ENCODE assay signal across 29 mouse cellular contexts in genomic region chr10:84807206-84807605, GRCm38 (mm10). TPM values are rescaled to one million over a fixed set of nuclear protein-coding genes. Genes with fewer than 3 reads are reported as not detected.
DNase-seq lines count a peak whose midpoint lies in the region; ATAC-seq lines count a peak whose summit lies in the region.
"Had no signal": no experiment of that assay in that cellular context is flagged by ENCODE, and none has a peak within 500 bp of the region (broad histone marks: within the 10 kb centered on the region; RNA-seq: fewer than 3 reads in every experiment).

No protein-coding gene starts in this region.

- peaks cover 16% of the 10 kb centered on the region for H3K4me1 ChIP-seq in forebrain, embryonic 12.5 days
- peaks cover 14% of the 10 kb centered on the region for H3K4me1 ChIP-seq in forebrain, embryonic 15.5 days
- peaks cover 10% of the 10 kb centered on the region for H3K4me1 ChIP-seq in hindbrain, embryonic 16.5 days (ENCODE audit: control insufficient read depth, insufficient read depth, low read depth, low read length)
- 0 out of 2 replicates have a peak, but pooled peaks cover 19% of the 10 kb centered on the region for H3K4me1 ChIP-seq in hindbrain, embryonic 14.5 days (replicated peaks; ENCODE audit: control insufficient read depth, insufficient read depth, low read length)
- H3K4me1 ChIP-seq in midbrain, embryonic 14.5 days (ENCODE audit: control insufficient read depth, insufficient read depth, low read length): peaks cover 6% of the 10 kb centered on the region; the same call in 1 of the 2 replicates
- H3K4me1 ChIP-seq: limb, embryonic 15.5 days; liver, embryonic 13.5 days; neural tube, embryonic 12.5 days; stomach, embryonic 15.5 days had no signal

- H3K27ac ChIP-seq in forebrain, embryonic 12.5 days: 0 out of 2 replicates have a peak overlapping the region, but pooled peaks have one; percentile 11
- no peak overlapping the region for H3K27ac ChIP-seq in forebrain, embryonic 15.5 days (replicated peaks)
- H3K27ac ChIP-seq in hindbrain, embryonic 16.5 days (ENCODE audit: low read depth, low read length): no peak overlapping the region
- H3K27ac ChIP-seq in hindbrain, embryonic 14.5 days: no peak overlapping the region
- 0 out of 2 replicates have a peak overlapping the region, but pooled peaks have one; percentile 21 for H3K27ac ChIP-seq in midbrain, embryonic 14.5 days (replicated peaks; ENCODE audit: low read depth, low read length)
- H3K27ac ChIP-seq: limb, embryonic 10.5 days; limb, embryonic 15.5 days; liver, embryonic 13.5 days; neural tube, embryonic 12.5 days; stomach, embryonic 15.5 days had no signal

- H3K9ac ChIP-seq in forebrain, embryonic 12.5 days: no peak overlapping the region
- H3K9ac ChIP-seq in forebrain, embryonic 15.5 days (replicated peaks): no peak overlapping the region
- no peak overlapping the region for H3K9ac ChIP-seq in hindbrain, embryonic 16.5 days (ENCODE audit: low read depth, low read length)
- H3K9ac ChIP-seq in hindbrain, embryonic 14.5 days: no peak overlapping the region
- H3K9ac ChIP-seq in midbrain, embryonic 14.5 days (replicated peaks; ENCODE audit: low read length): no peak overlapping the region
- H3K9ac ChIP-seq: limb, embryonic 15.5 days; liver, embryonic 13.5 days; neural tube, embryonic 12.5 days; stomach, embryonic 15.5 days had no signal

- 60% methylated on average over 9 of the region's 9 CpGs for WGBS in forebrain, embryonic 12.5 days
- WGBS in forebrain, embryonic 15.5 days: 39% methylated on average over 9 of the region's 9 CpGs
- WGBS in hindbrain, embryonic 16.5 days: 35% methylated on average over 9 of the region's 9 CpGs
- whole genome bisulfite sequencing in hindbrain, embryonic 14.5 days: 52% methylated on average over 9 of the region's 9 CpGs
- 49% methylated on average over 9 of the region's 9 CpGs for WGBS in midbrain, embryonic 14.5 days

- DNase-seq in hindbrain, embryonic 14.5 days (ENCODE audit: low spot score): no peak
- peak; percentile 47 for DNase-seq in Muller cell, postnatal 12 days (ENCODE audit: inconsistent ontology term)
- DNase-seq in midbrain, embryonic 14.5 days: peak; percentile 69
- DNase-seq in urinary bladder, postnatal 4 days (ENCODE audit: low spot score in 2 of 2): no peak
- DNase-seq: adrenal gland, postnatal 25 days; cerebellum, adult 18-20 months; cerebellum, postnatal 10 days; gastrocnemius, postnatal 14 days; heart, postnatal 36 days; kidney, postnatal 14 days; layer of hippocampus, adult 9-11 months; liver, embryonic 13.5 days; lung, adult 18-20 months; lung, postnatal 4 days; right cerebral cortex, postnatal 25 days had no signal

- H3K4me3 ChIP-seq in forebrain, embryonic 12.5 days (replicated peaks): no peak overlapping the region
- H3K4me3 ChIP-seq in forebrain, embryonic 15.5 days: no peak overlapping the region
- no peak overlapping the region for H3K4me3 ChIP-seq in hindbrain, embryonic 16.5 days (ENCODE audit: low read length)
- H3K4me3 ChIP-seq in hindbrain, embryonic 14.5 days (replicated peaks; ENCODE audit: low read length): no peak overlapping the region
- no peak overlapping the region for H3K4me3 ChIP-seq in midbrain, embryonic 14.5 days (replicated peaks; ENCODE audit: low read depth, low read length)
- H3K4me3 ChIP-seq: limb, embryonic 10.5 days; limb, embryonic 15.5 days; liver, embryonic 13.5 days; neural tube, embryonic 12.5 days; stomach, embryonic 15.5 days had no signal

- ATAC-seq in forebrain, embryonic 12.5 days (ENCODE audit: low FRiP score): peak; percentile 46; the same call in 1 of the 2 replicates
- ATAC-seq in forebrain, embryonic 15.5 days (replicated peaks): no peak
- 0 out of 2 replicates have a peak, but pooled peaks have one; percentile 25 for ATAC-seq in hindbrain, embryonic 16.5 days
- no peak for ATAC-seq in hindbrain, embryonic 14.5 days (ENCODE audit: low FRiP score)
- ATAC-seq in midbrain, embryonic 14.5 days (ENCODE audit: low FRiP score, low TSS enrichment): peak; percentile 55
- no peak for ATAC-seq in megakaryocyte, adult 5-6 weeks (ENCODE audit: poor library complexity, severe bottlenecking)
- ATAC-seq: intestine, postnatal 0 days; lung, postnatal 0 days had no signal

- H3K4me2 ChIP-seq in forebrain, embryonic 12.5 days: no peak overlapping the region
- H3K4me2 ChIP-seq in forebrain, embryonic 15.5 days (replicated peaks): no peak overlapping the region
- no peak overlapping the region for H3K4me2 ChIP-seq in hindbrain, embryonic 16.5 days (ENCODE audit: low read length)
- H3K4me2 ChIP-seq in hindbrain, embryonic 14.5 days (replicated peaks): no peak overlapping the region
- H3K4me2 ChIP-seq in midbrain, embryonic 14.5 days (ENCODE audit: low read length): no peak overlapping the region
- H3K4me2 ChIP-seq: heart, embryonic 11.5 days; limb, embryonic 15.5 days; liver, embryonic 13.5 days; neural tube, embryonic 12.5 days; stomach, embryonic 15.5 days had no signal

- H3K27me3 ChIP-seq in forebrain, embryonic 12.5 days: no peaks in the 10 kb centered on the region
- no peaks in the 10 kb centered on the region for H3K27me3 ChIP-seq in forebrain, embryonic 15.5 days
- no peaks in the 10 kb centered on the region for H3K27me3 ChIP-seq in hindbrain, embryonic 16.5 days (replicated peaks; ENCODE audit: control insufficient read depth, insufficient read depth, low read length)
- no peaks in the 10 kb centered on the region for H3K27me3 ChIP-seq in hindbrain, embryonic 14.5 days (ENCODE audit: control insufficient read depth, insufficient read depth, low read length)
- H3K27me3 ChIP-seq in midbrain, embryonic 14.5 days (ENCODE audit: control insufficient read depth, insufficient read depth, low read length): no peaks in the 10 kb centered on the region
- H3K27me3 ChIP-seq: limb, embryonic 15.5 days; liver, embryonic 13.5 days; neural tube, embryonic 12.5 days; stomach, embryonic 15.5 days had no signal

- H3K9me3 ChIP-seq in forebrain, embryonic 12.5 days: no peaks in the 10 kb centered on the region
- H3K9me3 ChIP-seq in forebrain, embryonic 15.5 days: no peaks in the 10 kb centered on the region
- H3K9me3 ChIP-seq in hindbrain, embryonic 16.5 days (ENCODE audit: control insufficient read depth, low read length): no peaks in the 10 kb centered on the region
- no peaks in the 10 kb centered on the region for H3K9me3 ChIP-seq in hindbrain, embryonic 14.5 days (ENCODE audit: control insufficient read depth, low read length)
- H3K9me3 ChIP-seq in midbrain, embryonic 14.5 days (ENCODE audit: control insufficient read depth, low read length): no peaks in the 10 kb centered on the region
- H3K9me3 ChIP-seq: limb, embryonic 10.5 days; limb, embryonic 15.5 days; liver, embryonic 13.5 days; neural tube, embryonic 12.5 days; stomach, embryonic 15.5 days had no signal

- H3K36me3 ChIP-seq in forebrain, embryonic 12.5 days (replicated peaks): peaks cover 6% of the 10 kb centered on the region; the same call in 1 of the 2 replicates
- H3K36me3 ChIP-seq in forebrain, embryonic 15.5 days: no peaks in the 10 kb centered on the region
- no peaks in the 10 kb centered on the region for H3K36me3 ChIP-seq in hindbrain, embryonic 16.5 days (ENCODE audit: control insufficient read depth, insufficient read depth, low read length)
- H3K36me3 ChIP-seq in hindbrain, embryonic 14.5 days (replicated peaks; ENCODE audit: control insufficient read depth, insufficient read depth): no peaks in the 10 kb centered on the region
- no peaks in the 10 kb centered on the region for H3K36me3 ChIP-seq in midbrain, embryonic 14.5 days (ENCODE audit: control insufficient read depth, insufficient read depth, low read length)
- H3K36me3 ChIP-seq: limb, embryonic 10.5 days; limb, embryonic 15.5 days; liver, embryonic 13.5 days; neural tube, embryonic 12.5 days; stomach, embryonic 15.5 days had no signal

RNA-seq across cellular contexts. Expression of gene Rfx4, which starts 51.3 kb away (rescaled TPM):
- 24.8 and 26.5 TPM in 2 replicates for polyA plus RNA-seq in forebrain, embryonic 12.5 days (2016; fragmentation: Nextera tagmentation; extraction: Ambion mirVana)
- polyA plus RNA-seq in forebrain, embryonic 15.5 days (2015; fragmentation: Nextera tagmentation; extraction: Ambion mirVana): 7.1 and 8.4 TPM in 2 replicates
- 16.1 and 22.1 TPM in 2 replicates for polyA plus RNA-seq in hindbrain, embryonic 16.5 days (2015; fragmentation: Nextera tagmentation; extraction: Ambion mirVana)
- polyA plus RNA-seq in hindbrain, embryonic 14.5 days (2014; fragmentation: Nextera tagmentation; extraction: Ambion mirVana): 23.0 and 25.1 TPM in 2 replicates
- polyA plus RNA-seq in midbrain, embryonic 14.5 days (2014; fragmentation: Nextera tagmentation; extraction: Ambion mirVana): 16.2 and 25.1 TPM in 2 replicates
- total RNA-seq in megakaryocyte, adult 5-6 weeks (2015): 0.11 TPM in 1 of 2 replicates, not detected in the other
- 0.24 TPM in 1 of 2 replicates, not detected in the other for total RNA-seq in megakaryocyte, adult 5-6 weeks (2017)
- total RNA-seq: adrenal gland, postnatal 25 days; granulocyte monocyte progenitor cell, adult 5-6 weeks; megakaryocyte-erythroid progenitor cell, adult 5-6 weeks; MEL had no signal
- polyA plus RNA-seq: heart, embryonic 11.5 days; intestine, postnatal 0 days; limb, embryonic 10.5 days; liver, embryonic 13.5 days; lung, postnatal 0 days had no signal

Comparison
In these comparisons a context has a peak if more than half of its experiments do, and no peak if none do; other contexts are left out.
1. ATAC-seq: peak in forebrain, embryonic 12.5 days (single experiment), hindbrain, embryonic 16.5 days (single experiment) and midbrain, embryonic 14.5 days (single experiment); none in forebrain, embryonic 15.5 days (single experiment), hindbrain, embryonic 14.5 days (single experiment) and megakaryocyte, adult 5-6 weeks (single experiment).
2. H3K27ac ChIP-seq: peak in forebrain, embryonic 12.5 days (single experiment) and midbrain, embryonic 14.5 days (single experiment); none in forebrain, embryonic 15.5 days (single experiment), hindbrain, embryonic 16.5 days (single experiment) and hindbrain, embryonic 14.5 days (single experiment).
3. DNase-seq: peak in Muller cell, postnatal 12 days (single experiment) and midbrain, embryonic 14.5 days (single experiment); none in hindbrain, embryonic 14.5 days (single experiment) and urinary bladder, postnatal 4 days (0 of 2).